Comparison of ENCODE assay signal across 8 mouse cellular contexts in genomic region chr9:40616426-40617035, GRCm38 (mm10). TPM values are rescaled to one million over a fixed set of nuclear protein-coding genes. Genes with fewer than 3 reads are reported as not detected.
DNase-seq lines count a peak whose midpoint lies in the region; ATAC-seq and TF ChIP-seq lines count a peak whose summit lies in the region.

No protein-coding gene starts in this region.

- no peak overlapping the region for H3K27ac ChIP-seq in heart, embryonic 12.5 days (ENCODE audit: poor library complexity, severe bottlenecking)
- no peak overlapping the region for H3K27ac ChIP-seq in kidney, embryonic 16.5 days (ENCODE audit: low read length)
- H3K27ac ChIP-seq in midbrain, postnatal 0 days (ENCODE audit: low read depth, low read length): peak overlapping the region; percentile 71

- DNase-seq in brain, embryonic 18.5 days (ENCODE audit: low read depth, low spot score): peak; percentile 71
- DNase-seq in liver: peak; percentile 57
- DNase-seq in midbrain, postnatal 0 days (ENCODE audit: low spot score): peak; percentile 94
- peak; percentile 57 to 82 for DNase-seq in spleen, postnatal 4 days (ENCODE audit: low spot score in 2 of 2)

- H3K4me2 ChIP-seq in heart, embryonic 12.5 days: peak overlapping the region; percentile 77
- H3K4me2 ChIP-seq in kidney, embryonic 16.5 days (replicated peaks; ENCODE audit: low read depth, low read length): peak overlapping the region; percentile 51
- H3K4me2 ChIP-seq in midbrain, postnatal 0 days (ENCODE audit: low read depth, low read length, poor library complexity, severe bottlenecking): peak overlapping the region; percentile 53

- 5% methylated on average over 11 of the region's 11 CpGs for WGBS in heart, embryonic 12.5 days
- under 1% methylated on average over 11 of the region's 11 CpGs for WGBS in kidney, embryonic 16.5 days
- WGBS in midbrain, postnatal 0 days: 1% methylated on average over 11 of the region's 11 CpGs

- peaks cover 14% of the 10 kb centered on the region for H3K27me3 ChIP-seq in heart, embryonic 12.5 days (replicated peaks)
- H3K27me3 ChIP-seq in kidney, embryonic 16.5 days (ENCODE audit: insufficient read depth, low read length): no peaks in the 10 kb centered on the region
- no peaks in the 10 kb centered on the region for H3K27me3 ChIP-seq in midbrain, postnatal 0 days (ENCODE audit: insufficient read depth, low read length)

- H3K9ac ChIP-seq in heart, embryonic 12.5 days: peak overlapping the region; percentile 13; the same call in 1 of the 2 replicates
- peak overlapping the region; percentile 17 for H3K9ac ChIP-seq in kidney, embryonic 16.5 days (replicated peaks; ENCODE audit: low read length)
- H3K9ac ChIP-seq in midbrain, postnatal 0 days (replicated peaks; ENCODE audit: low read length, poor library complexity, severe bottlenecking): peak overlapping the region; percentile 46

- no peaks in the 10 kb centered on the region for H3K36me3 ChIP-seq in heart, embryonic 12.5 days
- H3K36me3 ChIP-seq in kidney, embryonic 16.5 days (ENCODE audit: insufficient read depth, low read length): no peaks in the 10 kb centered on the region
- H3K36me3 ChIP-seq in midbrain, postnatal 0 days (ENCODE audit: insufficient read depth, low read length): no peaks in the 10 kb centered on the region

- peaks cover 6% of the 10 kb centered on the region; the same call in 1 of the 2 replicates for H3K9me3 ChIP-seq in heart, embryonic 12.5 days (replicated peaks)
- 0 out of 2 replicates have a peak, but pooled peaks cover 3% of the 10 kb centered on the region for H3K9me3 ChIP-seq in kidney, embryonic 16.5 days (ENCODE audit: low read length)
- no peaks in the 10 kb centered on the region for H3K9me3 ChIP-seq in midbrain, postnatal 0 days (ENCODE audit: low read length)

- peak; percentile 68 for ATAC-seq in CD4-positive, CD25-positive, alpha-beta regulatory T cell, adult 4 months
- peak; percentile 84 for ATAC-seq in erythroid progenitor cell, adult 5-6 weeks (replicated peaks; ENCODE audit: low FRiP score, poor library complexity, severe bottlenecking)
- peak; percentile 61; the same call in 1 of the 2 replicates for ATAC-seq in heart, embryonic 12.5 days (ENCODE audit: insufficient number of reproducible peaks, low FRiP score)
- ATAC-seq in kidney, embryonic 16.5 days (ENCODE audit: low FRiP score, low TSS enrichment): peak; percentile 75
- ATAC-seq in midbrain, postnatal 0 days (ENCODE audit: low FRiP score): peak; percentile 86

- peak; percentile 93 for TF ChIP-seq CTCF in midbrain, postnatal 0 days (IDR thresholded peaks at IDR 0.05)

- peaks cover 16% of the 10 kb centered on the region for H3K4me1 ChIP-seq in heart, embryonic 12.5 days (replicated peaks)
- H3K4me1 ChIP-seq in kidney, embryonic 16.5 days (ENCODE audit: insufficient read depth, low read length): peaks cover 17% of the 10 kb centered on the region
- peaks cover 7% of the 10 kb centered on the region for H3K4me1 ChIP-seq in midbrain, postnatal 0 days (ENCODE audit: insufficient read depth, low read length)

- peak overlapping the region; percentile 45 for H3K4me3 ChIP-seq in heart, embryonic 12.5 days
- peak overlapping the region; percentile 28 for H3K4me3 ChIP-seq in kidney, embryonic 16.5 days (ENCODE audit: low read length)
- peak overlapping the region; percentile 15 for H3K4me3 ChIP-seq in midbrain, postnatal 0 days (ENCODE audit: low read depth, low read length)

RNA-seq across cellular contexts. Expression of gene Gm21915, which starts 53.9 kb away (rescaled TPM):
- polyA plus RNA-seq in CD4-positive, CD25-positive, alpha-beta regulatory T cell, adult 4 months (2017; shearing (Covaris generic)): not detected
- not detected in 2 replicates for total RNA-seq in erythroid progenitor cell, adult 5-6 weeks (2015; ENCODE audit: low replicate concordance)
- total RNA-seq in erythroid progenitor cell, adult 5-6 weeks (2017; ENCODE audit: low replicate concordance): not detected in 2 replicates
- polyA plus RNA-seq in heart, embryonic 12.5 days (2016; fragmentation: Nextera tagmentation; extraction: Ambion mirVana): not detected in 2 replicates
- polyA plus RNA-seq in kidney, embryonic 16.5 days (2015; fragmentation: Nextera tagmentation; extraction: Ambion mirVana): not detected in 2 replicates
- not detected in 2 replicates for total RNA-seq in midbrain, postnatal 0 days (2014; rRNA removed)
- polyA plus RNA-seq in midbrain, postnatal 0 days (2015; fragmentation: Nextera tagmentation; extraction: Ambion mirVana): not detected in 2 replicates
